Mouse (Mus musculus): ENCODE measurements around the gene Ear6.

GRCm38 (mm10) chr14:51884598-51885331 is 31.3 kb downstream of the Ear6 start, which contains the start of gene Mettl17:
- TF ChIP-seq MYOG (IDR thresholded peaks at IDR 0.05; ENCODE audit: control insufficient read depth, extremely low read depth, insufficient read length), result no peak
- TF ChIP-seq CTCF (IDR thresholded peaks at IDR 0.05; ENCODE audit: control insufficient read depth, insufficient read depth, insufficient read length), result no peak
- TF ChIP-seq MAX (IDR thresholded peaks at IDR 0.05), result no peak

Measured in C2C12 (cell line).